Mouse (Mus musculus): ENCODE measurements around the gene Lyst.

The Lyst gene

DNA sequence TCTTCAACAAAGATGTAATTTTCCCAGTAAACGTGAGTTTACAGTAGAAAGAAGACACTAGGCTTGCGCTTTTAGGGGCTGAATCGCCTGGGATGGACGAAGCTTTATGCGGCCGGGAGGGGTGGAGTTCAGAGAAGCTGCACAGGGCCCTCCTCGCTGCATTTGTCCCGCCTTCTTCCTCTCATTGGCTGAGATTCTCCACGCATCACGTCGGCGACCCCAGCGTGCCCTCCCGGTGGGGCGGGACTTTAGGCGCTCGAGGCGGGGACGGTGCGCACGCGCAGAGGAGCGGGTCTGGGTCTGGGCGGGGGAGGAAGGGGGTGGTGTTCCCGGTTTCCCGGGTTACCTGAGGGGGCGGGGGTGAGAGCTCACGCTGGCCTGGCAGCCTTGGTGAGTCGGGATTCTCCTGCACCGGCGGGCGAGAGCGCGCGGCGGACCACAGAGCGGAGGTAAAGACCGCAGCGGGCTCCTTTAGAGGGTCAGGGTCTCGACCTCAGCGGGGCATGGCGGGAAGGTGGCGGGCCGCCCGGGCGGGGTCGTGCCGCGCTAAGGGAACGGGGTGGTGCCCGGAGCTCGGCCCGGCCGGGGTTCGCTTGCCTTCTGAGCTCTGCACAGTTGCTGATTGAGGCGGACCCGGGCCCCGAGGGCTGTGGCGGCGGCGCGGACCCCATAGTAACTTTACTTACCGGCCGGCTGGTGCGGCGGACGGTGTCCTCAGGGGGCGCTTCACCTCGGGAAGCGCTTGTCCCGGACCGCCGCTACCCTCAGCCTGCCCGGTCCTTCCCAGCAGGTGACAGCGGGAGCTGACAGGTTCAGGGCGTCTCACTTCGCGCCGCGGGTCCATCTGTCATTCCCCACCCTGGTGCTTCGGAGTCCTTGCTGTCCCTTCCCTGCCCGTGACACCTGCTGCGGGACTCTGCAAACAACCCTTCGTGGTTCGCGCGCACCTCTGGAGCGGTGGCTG, at the start of gene Lyst:
Lyst (plus strand) TSS at position 350 of the 964 bp plus-strand sequence.
- DNase-seq (ENCODE audit: low spot score in 2 of 2): peak; percentile 98 to 99

DNA sequence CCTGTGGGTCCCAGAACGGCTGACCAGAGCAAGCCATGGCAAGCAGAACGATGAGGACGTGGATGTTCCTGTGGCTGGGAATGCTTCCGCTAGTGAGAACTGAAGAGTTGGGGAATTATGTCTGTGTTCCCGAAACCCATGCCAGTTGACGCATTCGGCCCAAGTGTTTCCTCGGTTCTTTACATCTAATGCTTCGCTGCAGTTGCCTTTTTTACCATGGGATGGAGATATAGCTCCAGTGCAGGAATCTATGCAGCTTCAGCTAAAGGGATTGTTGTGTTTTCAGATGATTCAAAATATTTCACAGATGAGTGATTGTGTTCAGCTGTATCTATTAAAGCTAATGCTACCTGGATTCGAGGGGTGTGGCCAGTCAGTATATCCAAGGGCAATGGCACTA, 47.1 kb upstream of the Lyst start:
- DNase-seq (ENCODE audit: low spot score in 2 of 2): peak; percentile 47 to 54

DNA sequence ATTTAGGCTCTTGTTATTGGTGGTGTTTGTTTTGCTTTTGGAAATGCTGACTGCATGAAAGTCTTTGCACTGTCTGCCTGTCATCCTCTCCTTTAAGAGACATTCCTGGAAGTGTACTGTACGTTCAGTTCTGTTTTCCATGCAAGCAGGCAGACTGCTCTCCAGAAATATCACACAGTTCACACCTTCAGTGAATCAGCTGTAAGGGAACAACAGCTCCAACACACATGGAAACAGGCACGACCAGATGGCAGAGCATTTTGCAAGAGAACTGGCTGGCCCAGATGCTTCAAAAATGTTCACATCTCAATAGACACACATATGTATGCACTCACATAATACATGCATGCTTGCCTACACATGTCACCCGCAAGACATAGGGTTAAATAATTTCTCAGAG, 43.4 kb upstream of the Lyst start:
- peak; percentile 84 to 87 for DNase-seq (ENCODE audit: low spot score in 2 of 2)

DNA sequence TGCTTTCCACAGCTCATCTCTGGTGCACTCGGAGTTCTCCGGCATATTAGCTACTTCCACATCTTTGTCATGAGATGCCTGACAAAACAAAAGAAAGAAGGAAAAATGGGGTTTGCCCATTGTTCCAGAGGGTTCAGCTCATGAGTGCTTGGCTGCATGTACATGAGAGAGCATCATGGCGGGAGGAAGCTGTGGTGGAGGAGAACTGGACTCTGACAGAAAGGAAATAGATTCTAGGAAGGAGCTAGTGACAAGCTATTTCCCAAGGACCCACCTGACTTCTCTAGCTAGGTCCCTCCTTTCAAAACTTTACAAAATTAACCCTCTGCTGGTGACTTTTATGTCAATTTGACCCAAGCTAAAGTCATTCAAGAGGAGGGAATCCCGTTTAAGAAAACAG, 42.3 kb upstream of the Lyst start:
- DNase-seq (ENCODE audit: low spot score in 2 of 2): no peak

DNA sequence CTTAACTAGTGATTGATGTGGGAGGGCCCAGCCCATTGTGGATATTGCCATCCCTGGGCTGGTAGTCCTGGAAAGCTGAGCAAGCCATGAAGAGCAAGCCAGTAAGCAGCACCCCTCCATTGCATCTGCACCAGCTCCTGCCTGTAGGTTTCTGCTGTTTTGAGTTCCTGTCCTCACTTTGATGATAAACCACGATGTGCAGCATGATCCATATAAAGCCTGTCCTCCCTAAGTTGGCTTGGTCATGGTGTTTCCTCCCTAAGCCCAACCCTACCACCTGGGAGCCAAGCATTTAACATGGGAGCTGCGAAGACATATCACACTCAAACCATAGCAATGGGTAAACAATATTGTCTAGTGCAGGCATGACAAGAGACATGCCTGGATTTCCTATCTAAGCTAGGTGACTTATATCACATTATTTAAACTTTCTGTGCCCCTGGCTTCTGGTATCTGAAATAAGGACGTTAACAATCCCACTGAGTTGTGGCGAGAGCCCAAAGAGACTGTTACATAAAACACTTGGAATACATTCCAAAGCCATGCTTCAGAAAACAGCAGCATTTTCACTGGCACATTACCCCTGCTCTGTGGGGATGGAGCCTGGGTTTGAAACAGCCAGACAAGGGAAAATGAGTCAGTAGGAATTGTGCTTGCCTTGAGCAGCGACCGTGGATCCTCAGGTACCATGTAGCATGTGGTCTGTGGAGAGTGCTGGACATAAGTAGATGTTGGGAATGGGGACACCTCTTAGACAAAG, 41.6 kb upstream of the Lyst start:
- DNase-seq (ENCODE audit: low spot score in 2 of 2): no peak

DNA sequence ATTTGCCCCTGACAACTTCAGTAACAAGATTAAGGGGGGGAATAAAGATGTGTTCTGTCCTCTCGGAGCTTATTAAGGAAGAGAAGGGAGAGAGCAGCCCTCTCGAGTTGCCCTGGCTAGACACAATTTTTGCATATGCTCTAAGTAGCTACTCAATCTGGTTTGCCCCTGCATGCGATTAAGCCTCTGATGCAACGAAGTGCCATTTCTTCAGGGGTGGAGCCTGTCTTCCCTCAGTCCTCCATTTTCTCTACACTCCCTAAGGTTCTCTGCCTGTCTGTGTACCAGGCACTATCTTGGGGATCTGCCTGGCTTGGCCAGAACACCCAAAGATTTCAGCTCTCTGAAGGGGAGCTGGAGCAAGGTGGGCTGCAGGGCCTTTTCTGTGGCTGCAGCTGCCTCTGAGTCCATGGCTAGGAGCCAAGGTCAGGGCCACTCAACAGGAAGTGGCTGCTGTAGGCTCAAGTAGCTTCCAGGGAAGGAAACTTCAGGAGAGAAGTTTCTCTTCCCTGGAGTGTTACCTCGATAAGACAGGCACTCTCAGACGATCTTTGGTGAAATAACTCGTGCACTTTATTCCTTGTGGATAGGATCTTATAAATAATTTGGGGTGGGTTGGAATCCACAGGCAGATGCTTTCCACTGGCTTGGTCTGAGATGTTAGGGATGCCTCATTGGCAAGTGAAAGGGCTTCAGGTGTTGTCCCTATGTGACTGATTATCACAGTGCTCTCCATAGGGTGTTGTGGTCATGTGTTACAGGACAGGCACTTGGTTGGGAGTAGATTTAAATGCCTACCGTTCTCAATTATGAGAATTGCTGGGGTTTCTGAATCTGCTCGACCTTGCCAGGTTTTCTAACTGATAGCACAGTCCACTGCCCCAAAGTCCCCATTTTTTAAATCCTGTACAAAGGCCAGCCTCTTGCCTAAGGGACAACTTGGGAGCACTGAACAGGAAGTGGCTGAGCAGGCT, 40.2 kb upstream of the Lyst start:
- no peak for DNase-seq (ENCODE audit: low spot score in 2 of 2)

DNA sequence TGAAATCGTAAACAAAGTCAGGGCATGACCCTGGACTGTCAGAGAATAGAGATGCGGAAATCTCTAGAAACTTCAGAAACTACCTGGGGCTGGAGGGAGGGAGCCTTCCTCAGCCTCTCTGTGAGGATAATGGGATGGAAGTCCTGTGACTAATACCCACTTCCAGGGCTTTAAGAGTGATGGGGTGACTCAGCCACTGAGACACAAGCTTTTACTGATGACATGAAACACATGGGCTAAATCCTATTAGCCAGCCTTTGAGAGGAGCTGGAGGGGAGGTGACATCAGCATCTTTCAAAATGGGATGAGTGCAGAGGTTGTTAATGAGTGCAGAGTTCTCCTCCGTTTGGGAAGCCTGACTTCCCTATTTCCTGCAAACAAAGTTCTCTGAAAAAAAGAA, 38.2 kb upstream of the Lyst start:
- DNase-seq (ENCODE audit: low spot score in 2 of 2): no peak

DNA sequence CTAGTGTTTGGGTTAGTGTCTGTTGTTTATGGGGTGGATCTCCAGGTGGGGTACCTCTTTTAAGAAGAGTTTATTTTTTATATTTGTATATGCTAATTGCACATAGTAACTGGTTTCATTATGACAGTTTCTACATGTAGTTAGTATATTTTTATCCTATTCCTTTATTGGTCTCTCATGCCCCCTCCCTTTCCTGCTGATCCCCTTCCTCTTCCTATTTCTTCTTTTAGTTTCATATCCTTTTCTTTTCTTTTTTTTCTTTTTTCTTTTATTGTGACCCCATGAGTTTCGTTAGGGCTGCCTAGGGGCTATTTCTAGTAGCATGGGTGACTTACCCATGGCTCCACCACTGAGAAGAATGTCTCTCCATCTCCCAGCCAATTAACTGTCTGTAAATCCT, 36.5 kb upstream of the Lyst start:
- DNase-seq (ENCODE audit: low spot score in 2 of 2): no peak

DNA sequence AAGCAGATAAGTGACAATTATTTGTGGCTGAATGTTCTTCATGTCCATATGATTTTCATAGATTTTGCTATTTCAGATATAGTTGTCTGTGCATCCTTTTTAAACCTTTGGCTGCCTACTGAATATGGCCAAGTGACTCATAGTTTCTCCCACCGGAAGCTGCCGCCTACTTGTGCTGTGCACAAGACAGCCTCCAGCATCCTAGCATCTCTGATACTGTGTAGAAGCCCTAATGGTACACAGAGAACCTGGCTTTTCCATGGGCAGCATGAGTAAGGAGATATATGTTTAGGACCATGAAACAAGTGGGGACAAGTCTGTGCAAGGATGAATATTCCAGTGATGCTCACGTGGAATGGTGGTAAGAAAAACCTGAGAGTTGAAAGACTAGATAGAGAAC, 35.0 kb upstream of the Lyst start:
- peak; percentile 52 to 56 for DNase-seq (ENCODE audit: low spot score in 2 of 2)

DNA sequence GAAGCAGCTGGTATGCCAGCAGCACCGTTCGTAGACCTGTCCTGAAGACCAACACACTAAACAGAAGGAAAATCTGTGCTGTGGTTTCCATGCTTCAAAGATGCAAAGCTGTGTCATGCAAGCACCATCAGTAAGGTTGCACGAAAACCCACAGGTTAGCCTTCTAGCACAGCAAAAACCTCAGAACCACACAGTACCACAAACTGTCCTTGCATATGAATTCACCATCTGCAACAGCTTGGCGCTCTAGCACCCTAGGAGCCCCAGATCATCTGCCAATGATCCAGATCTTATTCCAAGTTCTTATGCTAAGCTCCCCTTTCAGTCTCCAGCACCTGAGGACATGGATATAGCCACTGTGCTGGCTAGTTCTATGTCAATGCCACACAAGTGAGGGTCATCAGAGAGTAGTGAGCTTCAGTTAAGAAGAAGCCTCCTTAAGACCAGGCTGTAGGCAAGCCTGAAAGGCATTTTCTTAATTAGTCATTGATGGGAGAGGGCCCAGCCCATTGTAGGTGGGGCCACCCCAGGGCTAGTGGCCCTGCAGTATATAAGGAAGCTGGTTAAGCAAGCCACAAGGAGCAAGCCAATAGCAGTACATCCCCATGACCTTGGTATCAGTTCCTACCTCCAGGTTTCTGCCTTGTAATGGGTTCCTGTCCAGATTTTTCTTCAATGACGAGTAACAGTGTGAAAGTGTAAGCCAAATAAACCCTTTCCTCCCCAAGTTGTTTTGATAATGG, 33.0 kb upstream of the Lyst start:
- DNase-seq (ENCODE audit: low spot score in 2 of 2): no peak

DNA sequence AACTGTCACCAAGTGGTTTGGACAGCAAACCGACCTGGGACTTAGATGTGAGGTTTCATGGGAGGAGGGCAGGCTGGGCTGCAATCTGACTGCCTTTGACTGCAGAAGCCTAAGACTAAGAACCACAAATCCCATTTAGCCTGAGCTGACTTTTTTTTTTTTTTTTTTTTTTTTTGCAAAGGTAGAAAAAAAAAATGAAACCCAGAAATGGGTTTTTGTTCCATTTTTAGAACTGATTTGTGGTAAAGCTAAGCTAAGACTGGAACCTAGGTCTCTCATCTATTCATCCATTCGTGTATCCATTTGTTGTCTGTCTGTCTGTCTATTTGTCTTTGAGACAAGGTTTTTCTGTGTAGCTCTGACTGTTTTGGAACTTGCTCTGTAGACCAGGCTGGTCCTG, 31.9 kb upstream of the Lyst start:
- no peak for DNase-seq (ENCODE audit: low spot score in 2 of 2)

DNA sequence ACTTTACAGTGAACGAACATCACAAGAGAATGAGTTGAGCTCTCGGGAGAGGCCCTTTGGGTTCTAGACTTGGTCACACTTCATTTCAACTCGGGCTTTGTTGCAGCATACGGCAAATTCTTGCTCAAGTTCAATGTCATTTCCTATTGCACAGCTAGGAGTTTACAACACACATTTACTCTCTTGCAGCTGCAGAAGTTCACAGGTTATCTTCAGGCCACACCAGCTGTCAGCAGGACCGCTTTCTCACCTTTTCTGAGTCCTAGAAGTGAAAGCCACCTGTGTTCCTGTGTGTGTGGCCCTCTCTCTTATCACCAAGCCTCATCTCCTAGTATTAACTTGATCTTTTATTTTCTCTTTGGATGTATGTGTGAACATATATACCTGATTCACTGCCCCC, 31.3 kb upstream of the Lyst start:
- no peak for DNase-seq (ENCODE audit: low spot score in 2 of 2)

DNA sequence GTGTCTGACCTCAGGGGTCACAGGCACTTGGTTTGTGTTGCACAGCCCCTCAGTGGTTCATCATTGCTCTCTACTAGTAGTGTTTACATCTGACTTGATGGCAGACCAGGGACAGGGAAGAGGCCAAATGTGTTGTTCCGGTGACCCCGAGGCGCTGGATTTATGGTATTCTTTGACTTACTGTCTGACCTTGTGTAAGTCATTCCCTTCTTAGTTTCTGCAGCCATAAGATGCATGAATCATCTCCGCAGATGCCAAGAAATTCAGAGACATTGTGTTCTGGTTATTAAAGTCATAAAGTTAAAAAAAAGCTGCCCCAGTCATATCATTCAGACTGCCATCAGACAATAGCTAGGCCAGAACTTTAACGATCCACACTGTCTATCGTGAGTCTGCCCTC, 27.6 kb upstream of the Lyst start:
- no peak for DNase-seq (ENCODE audit: low spot score in 2 of 2)

DNA sequence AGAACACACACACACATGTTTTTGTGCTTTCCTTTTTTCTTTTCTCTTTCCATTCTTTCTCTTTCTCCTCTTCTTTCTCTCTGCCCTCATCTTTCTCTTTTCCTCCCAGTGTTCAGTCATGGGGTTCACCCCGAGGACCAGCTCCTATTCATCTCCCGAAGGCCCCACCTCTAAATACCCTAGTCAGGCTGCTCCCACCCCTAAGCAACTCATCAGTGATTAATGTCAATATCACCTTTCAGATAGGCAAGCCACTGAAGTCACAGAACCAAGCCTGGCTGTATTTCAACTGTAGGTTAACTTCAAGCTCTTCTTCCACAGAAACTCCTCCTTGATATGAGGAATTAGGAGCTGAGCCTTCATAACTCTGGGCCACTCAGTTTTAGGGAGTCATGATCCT, 26.1 kb upstream of the Lyst start:
- DNase-seq (ENCODE audit: low spot score in 2 of 2): no peak

DNA sequence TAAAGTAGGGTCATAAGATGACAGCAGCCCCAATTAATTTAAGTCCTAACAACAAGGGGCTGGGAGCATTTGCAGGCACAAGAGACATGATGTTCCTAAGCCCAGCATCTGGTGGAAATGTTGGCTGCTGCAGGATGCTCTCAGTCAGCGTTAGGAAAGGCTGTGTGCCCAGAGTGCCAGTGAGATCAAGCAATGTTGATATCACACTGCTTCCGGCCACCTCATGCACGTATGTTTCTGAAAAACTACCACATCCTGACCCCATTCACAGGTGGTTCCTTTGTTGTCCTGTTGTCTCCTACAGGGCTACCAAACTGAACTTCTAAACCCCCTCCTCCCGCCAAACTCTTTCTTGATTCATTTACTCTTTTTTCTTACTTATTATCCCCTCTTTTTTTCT, 25.7 kb upstream of the Lyst start:
- no peak for DNase-seq (ENCODE audit: low spot score in 2 of 2)

DNA sequence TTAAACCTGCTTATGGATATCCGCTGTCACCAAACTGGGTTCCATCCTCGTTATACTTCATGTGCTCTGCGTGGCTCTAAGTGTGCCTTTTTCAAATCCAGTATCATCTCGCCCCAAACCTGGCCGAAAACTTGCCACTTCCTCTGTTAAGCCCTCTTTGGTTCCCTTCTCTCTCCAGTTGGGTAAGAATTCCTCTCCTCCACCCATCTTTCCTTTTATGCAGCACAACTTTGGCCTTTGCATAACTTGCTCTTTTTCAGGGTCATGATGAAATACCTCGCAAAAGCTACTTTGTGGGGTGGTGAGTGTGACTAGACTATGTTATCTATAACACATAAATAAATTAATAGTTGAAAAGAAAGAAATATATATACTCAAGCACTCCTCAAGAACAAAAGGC, 22.6 kb upstream of the Lyst start:
- DNase-seq (ENCODE audit: low spot score in 2 of 2): no peak

DNA sequence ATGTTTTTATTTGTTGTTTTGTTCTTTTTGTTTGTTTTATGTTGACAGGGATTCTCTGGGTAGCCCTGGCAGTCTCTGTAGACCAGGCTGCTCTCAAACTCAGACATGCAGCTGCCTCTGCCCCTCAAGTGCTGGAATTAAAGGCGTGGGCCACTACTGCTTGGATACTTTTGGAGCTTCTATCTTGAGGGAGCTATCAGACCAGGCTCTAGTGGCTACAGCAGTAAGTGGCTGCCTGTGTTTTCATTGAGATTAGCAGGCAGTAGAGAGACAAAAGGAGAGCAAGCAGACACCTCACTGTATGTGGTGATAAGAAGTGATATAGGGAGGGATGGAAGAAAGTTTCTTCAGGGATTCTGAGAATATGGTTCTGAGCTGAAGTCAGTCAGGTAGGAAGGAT, 21.4 kb upstream of the Lyst start:
- DNase-seq (ENCODE audit: low spot score in 2 of 2): no peak

DNA sequence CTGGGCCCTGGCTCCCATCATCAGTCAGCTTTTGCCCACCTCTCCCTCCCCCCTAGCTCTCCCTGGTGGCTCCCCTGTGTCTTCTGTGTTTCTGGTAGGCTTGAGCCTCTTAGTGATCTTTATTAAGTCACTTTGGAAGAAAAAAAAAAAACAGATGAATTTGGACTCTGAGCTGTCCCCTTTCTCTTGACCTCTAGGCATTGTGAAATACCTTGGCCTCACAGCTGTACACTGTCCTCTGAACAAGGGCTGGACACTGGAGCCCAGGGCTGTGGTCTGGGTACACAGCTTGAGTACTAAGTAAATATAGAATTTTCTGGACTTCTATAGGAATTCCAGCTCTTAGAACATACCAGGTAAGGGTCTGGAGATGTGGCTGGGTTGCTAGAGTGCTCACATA, 20.6 kb upstream of the Lyst start:
- DNase-seq (ENCODE audit: low spot score in 2 of 2): no peak

DNA sequence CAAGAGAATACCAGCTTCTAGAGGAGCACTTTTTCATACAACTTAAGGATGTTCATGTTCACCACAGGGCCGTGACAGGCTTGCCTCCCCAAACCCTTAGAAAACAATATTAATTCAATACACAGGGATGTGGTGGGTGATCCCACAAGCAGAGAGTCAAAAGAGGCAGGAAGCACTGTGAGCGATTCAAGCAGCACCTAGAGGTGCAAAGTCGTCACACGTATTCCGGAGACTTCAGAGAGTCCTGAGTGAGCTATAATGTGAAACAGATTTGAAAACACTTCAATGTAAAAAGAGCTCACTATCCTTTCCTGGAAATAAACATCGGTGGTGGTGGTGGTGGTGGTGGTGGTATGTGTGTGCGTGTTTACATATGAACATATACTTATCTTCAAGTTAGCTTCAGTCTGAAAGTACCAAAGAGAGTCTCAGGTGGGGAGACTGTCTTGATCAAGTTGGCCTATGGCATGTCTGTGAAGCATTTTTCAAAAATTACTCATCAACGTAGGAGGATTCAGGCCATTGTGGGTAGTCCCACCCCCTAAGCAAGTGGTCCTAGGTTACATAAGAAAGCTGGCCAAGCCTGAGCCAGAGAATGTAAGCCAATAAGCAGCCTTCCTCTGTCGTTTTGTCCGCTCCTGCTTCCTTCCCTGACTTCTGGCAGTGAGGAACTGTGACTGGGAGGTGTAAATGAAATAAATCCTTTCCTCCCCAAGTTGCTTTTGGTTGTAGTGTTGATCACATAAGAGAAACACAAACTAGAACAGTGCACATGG, 17.9 kb upstream of the Lyst start:
- no peak for DNase-seq (ENCODE audit: low spot score in 2 of 2)

DNA sequence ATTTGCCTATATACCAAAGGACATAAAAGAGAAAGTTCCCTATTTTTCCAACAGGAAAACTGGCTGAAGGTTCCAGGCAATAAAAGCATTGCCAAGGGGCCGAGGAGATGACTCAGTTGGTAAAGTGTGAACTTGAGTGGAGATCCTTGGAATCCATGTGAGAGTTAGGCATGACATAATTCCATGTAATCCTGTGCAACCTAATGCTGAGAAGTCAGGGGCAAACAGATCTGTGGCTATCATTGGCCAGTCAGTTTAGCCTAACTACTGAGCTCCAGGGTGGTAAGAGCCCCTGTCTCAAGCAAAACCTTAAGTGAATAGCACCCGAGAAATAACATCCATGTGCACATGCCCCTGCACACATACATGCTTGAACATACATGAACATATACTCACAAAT, 17.3 kb upstream of the Lyst start:
- DNase-seq (ENCODE audit: low spot score in 2 of 2): no peak

All from right cerebral cortex, adult 2 months (tissue).